Mouse (Mus musculus) urinary bladder, adult 18-20 months (tissue): Measurements from ENCODE around the gene Camsap3.
A peak's percentile ranks its signal among the peaks of the same experiment; 100 is the strongest.

ENCODE experiments used
- DNase-seq, 2 experiments: peaks; one replicate each; pipeline ENCODE4 v3.0.0; 2022; ENCODE audit warnings: low spot score in 2 of 2, mixed read lengths in 2 of 2

Camsap3 gene

GRCm38 (mm10) chr8:3600401-3600800 lies 13.3 kb downstream of the Camsap3 start:
- peak in 1 of 2 experiments; percentile 24 for DNase-seq

- no peak for DNase-seq
These were observed 16.3 kb downstream of the Camsap3 start for GRCm38 (mm10) chr8:3603439-3603838.

- DNase-seq = no peak
These were observed 19.5 kb downstream of the Camsap3 start for GRCm38 (mm10) chr8:3606593-3606992.

- no peak for DNase-seq
These were observed 20.7 kb downstream of the Camsap3 start for GRCm38 (mm10) chr8:3607822-3608221.

GRCm38 (mm10) chr8:3609046-3609815 lies 22.1 kb downstream of the Camsap3 start:
- peak in 1 of 2 experiments; percentile 24 for DNase-seq

- peak; percentile 38 to 51 for DNase-seq
These were observed 22.7 kb downstream of the Camsap3 start for GRCm38 (mm10) chr8:3609816-3610150.

- DNase-seq = peak; percentile 94 to 98
These were observed 34.3 kb downstream of the Camsap3 start, which contains the start of the genes Xab2 and Pet100 for GRCm38 (mm10) chr8:3621199-3621970. Xab2 (minus strand) TSS chr8:3621316. Pet100 (plus strand) TSS chr8:3621548.

GRCm38 (mm10) chr8:3622119-3622518 lies 35.0 kb downstream of the Camsap3 start:
- DNase-seq = no peak

GRCm38 (mm10) chr8:3625445-3625844 lies 38.4 kb downstream of the Camsap3 start, which contains the start of gene Pcp2:
Pcp2 (minus strand) TSS chr8:3625545.
- no peak for DNase-seq

- no peak for DNase-seq
These were observed 39.9 kb downstream of the Camsap3 start for GRCm38 (mm10) chr8:3626971-3627370.

- no peak for DNase-seq
These were observed 40.9 kb downstream of the Camsap3 start for GRCm38 (mm10) chr8:3628014-3628413.

GRCm38 (mm10) chr8:3630647-3631477 lies 43.8 kb downstream of the Camsap3 start, which contains the start of gene Stxbp2:
Stxbp2 (plus strand) TSS chr8:3630955.
- DNase-seq = peak; percentile 74 to 77

GRCm38 (mm10) chr8:3631478-3631875 lies 44.4 kb downstream of the Camsap3 start:
- peak in 1 of 2 experiments; percentile 25 for DNase-seq

- peak; percentile 25 to 37 for DNase-seq
These were observed 58.7 kb downstream of the Camsap3 start for GRCm38 (mm10) chr8:3645804-3646203.

GRCm38 (mm10) chr8:3646824-3647531 lies 59.9 kb downstream of the Camsap3 start:
- DNase-seq = no peak

GRCm38 (mm10) chr8:3647561-3647960 lies 60.5 kb downstream of the Camsap3 start:
- no peak for DNase-seq

GRCm38 (mm10) chr8:3648268-3648667 lies 61.2 kb downstream of the Camsap3 start:
- no peak for DNase-seq

GRCm38 (mm10) chr8:3648990-3649389 lies 61.9 kb downstream of the Camsap3 start:
- DNase-seq = no peak

- no peak for DNase-seq
These were observed 65.8 kb downstream of the Camsap3 start for GRCm38 (mm10) chr8:3652845-3653244.

GRCm38 (mm10) chr8:3654726-3655508 lies 67.8 kb downstream of the Camsap3 start:
- no peak for DNase-seq
